Mouse (Mus musculus) midbrain, embryonic 16.5 days (tissue): ENCODE data around the gene Csf3. TPM values are rescaled to one million over a fixed set of nuclear protein-coding genes. Genes with fewer than 3 reads are reported as not detected.
"Not testable (repeated sequence)": the region's sequence is repeated elsewhere in the genome, so short reads cannot be mapped to it uniquely, and the experiment has no call there.

Experiments used
- ATAC-seq: fragments of 200-750 bp; cut with Nextera tagmentation; 2 replicates; pipeline ENCODE4 v1.8.0; 2017; ENCODE audit warnings: moderate TSS enrichment
- H3K27ac ChIP-seq: fragments of 300-500 bp; sonication (generic); 2 replicates; pipeline ENCODE4 v1.5.1; 2014; ENCODE audit warnings: mild to moderate bottlenecking, low read length, mixed read lengths
- H3K27me3 ChIP-seq: fragments of 300-500 bp; sonication (generic); 2 replicates; pipeline ENCODE4 v1.6.1; 2014; ENCODE audit warnings: low read depth, low read length, mixed read lengths; ENCODE audit not compliant: control insufficient read depth, insufficient read depth
- H3K36me3 ChIP-seq: fragments of 300-500 bp; sonication (generic); 2 replicates; pipeline ENCODE4 v1.6.1; 2014; ENCODE audit warnings: mild to moderate bottlenecking, low read length, moderate library complexity, mixed read lengths; ENCODE audit not compliant: control insufficient read depth, insufficient read depth
- H3K4me1 ChIP-seq: fragments of 300-500 bp; sonication (generic); 2 replicates; pipeline ENCODE4 v1.6.1; 2014; ENCODE audit warnings: mild to moderate bottlenecking, low read length, mixed read lengths; ENCODE audit not compliant: control insufficient read depth, insufficient read depth
- H3K4me2 ChIP-seq: fragments of 300-500 bp; sonication (generic); 2 replicates; pipeline ENCODE4 v1.6.1; 2014; ENCODE audit warnings: mild to moderate bottlenecking, low read length, mixed read lengths
- H3K4me3 ChIP-seq: fragments of 300-500 bp; sonication (generic); 2 replicates; pipeline ENCODE4 v1.5.1; 2014; ENCODE audit warnings: low read depth, mild to moderate bottlenecking, low read length, moderate library complexity, mixed read lengths
- H3K9ac ChIP-seq: fragments of 300-500 bp; sonication (generic); 2 replicates; pipeline ENCODE4 v1.6.1; 2014; ENCODE audit warnings: low read depth, low read length, mixed read lengths
- H3K9me3 ChIP-seq: fragments of 300-500 bp; sonication (generic); replicated peaks from 2 replicates; pipeline ENCODE4 v1.6.1; 2014; ENCODE audit warnings: mild to moderate bottlenecking, low read length, mixed read lengths; ENCODE audit not compliant: control insufficient read depth, poor library complexity, severe bottlenecking
- WGBS: fragments of 180-500 bp; shearing (Covaris S2); extraction: QIAGEN DNeasy Blood & Tissue Kit; methylation state at CpG from one replicate; pipeline ENCODE4 v1.1.7; 2014; 5-methylcytosine and 5-hydroxymethylcytosine counted together
- polyA plus RNA-seq: library from polyadenylated mRNA; unstranded; fragments of >200 nt; fragmentation: Nextera tagmentation; extraction: Ambion mirVana; gene quantifications from 2 replicates; pipeline ENCODE4 v1.2.1, GENCODE M21; 2015

Gene Csf3
- polyA plus RNA-seq, 1 experiment from 2014 or later: not detected

DNA sequence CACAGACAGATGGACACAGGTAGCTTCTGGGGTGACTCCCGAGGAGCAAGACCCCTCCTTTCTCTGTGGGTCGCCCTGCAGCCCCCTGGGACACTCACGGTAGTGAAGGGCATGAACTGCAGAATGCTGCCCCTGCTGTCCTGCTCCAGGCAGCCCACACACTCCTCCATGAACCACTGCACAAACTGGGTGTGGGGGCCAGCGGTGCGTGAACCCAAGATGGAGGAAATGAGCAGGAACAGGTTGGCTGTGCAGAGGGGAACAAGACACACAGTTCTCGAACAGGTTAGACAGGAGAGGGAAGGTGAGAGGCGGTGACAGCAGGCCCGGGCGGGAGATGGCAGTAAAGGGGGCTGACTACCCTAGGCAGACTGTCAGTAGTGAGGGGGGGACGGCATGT lies 4.0 kb downstream of the Csf3 start:
- Histone ChIP-seq H3K27ac (no peak overlapping the region), H3K4me1 (no peaks in the 10 kb centered on the region), H3K9ac (no peak overlapping the region), H3K4me2 (no peak overlapping the region), H3K27me3 (no peaks in the 10 kb centered on the region), H3K36me3 (peaks cover 26% of the 10 kb centered on the region), H3K4me3 (no peak overlapping the region), H3K9me3 (no peaks in the 10 kb centered on the region)
- no peak for ATAC-seq
- WGBS: 96% methylated on average over 10 of the region's 10 CpGs

DNA sequence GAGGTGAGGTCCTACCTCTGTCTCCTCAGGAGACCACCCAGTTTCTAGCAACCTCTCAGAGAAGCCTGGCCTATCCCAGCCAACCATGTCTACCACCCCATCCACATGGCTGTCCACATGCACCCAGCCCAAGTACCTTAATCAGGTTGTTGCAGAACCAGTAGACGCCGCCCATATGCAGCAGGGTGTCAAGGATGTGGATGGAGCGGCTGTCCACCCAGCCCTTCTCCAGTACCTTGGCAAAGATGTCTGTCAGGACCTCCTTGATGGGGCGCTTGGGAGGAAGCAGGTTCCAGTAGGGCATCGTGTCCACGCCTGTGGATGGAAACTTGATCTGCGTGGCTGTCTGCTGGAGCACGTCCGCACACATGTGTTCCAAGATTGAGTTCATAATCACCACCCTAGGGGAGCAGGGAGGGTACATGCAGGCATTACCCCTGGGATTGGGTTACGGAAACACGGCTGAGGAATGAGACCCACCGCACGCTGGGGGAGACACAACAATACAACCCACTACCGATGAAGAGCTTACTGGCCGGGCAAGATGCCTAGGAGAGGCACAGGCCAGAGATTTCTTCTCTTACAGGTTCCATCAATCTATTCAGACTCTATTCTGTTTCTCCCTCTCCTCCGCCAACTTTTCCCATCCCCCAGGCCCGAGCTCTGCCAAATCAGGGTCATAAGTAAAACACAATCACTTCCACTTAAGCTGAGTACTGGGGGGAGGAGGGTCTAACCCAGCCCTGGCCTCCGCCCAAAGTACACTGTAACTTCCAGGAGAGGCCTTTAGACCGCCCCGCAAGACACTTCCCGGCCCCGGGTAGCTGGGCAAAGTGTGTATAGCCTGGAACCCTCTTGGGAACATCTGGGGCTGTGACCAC lies 6.6 kb downstream of the Csf3 start:
- Histone ChIP-seq H3K4me2 (no peak overlapping the region), H3K9ac (no peak overlapping the region), H3K27me3 (no peaks in the 10 kb centered on the region), H3K36me3 (peaks cover 29% of the 10 kb centered on the region), H3K4me1 (no peaks in the 10 kb centered on the region), H3K27ac (no peak overlapping the region), H3K4me3 (no peak overlapping the region), H3K9me3 (no peaks in the 10 kb centered on the region)
- WGBS: 89% methylated on average over 22 of the region's 22 CpGs
- ATAC-seq: no peak

GRCm38 (mm10) chr11:98708282-98708956 lies 7.4 kb downstream of the Csf3 start:
- Histone ChIP-seq H3K27me3 (no peaks in the 10 kb centered on the region), H3K4me2 (no peak overlapping the region), H3K4me1 (no peaks in the 10 kb centered on the region), H3K4me3 (no peak overlapping the region), H3K9ac (no peak overlapping the region), H3K27ac (no peak overlapping the region), H3K9me3 (no peaks in the 10 kb centered on the region), H3K36me3 (peaks cover 34% of the 10 kb centered on the region)
- ATAC-seq: no peak
- WGBS: 91% methylated on average over 19 of the region's 19 CpGs

GRCm38 (mm10) chr11:98709001-98709741 lies 8.1 kb downstream of the Csf3 start:
- Histone ChIP-seq H3K9ac (no peak overlapping the region), H3K27me3 (no peaks in the 10 kb centered on the region), H3K4me2 (no peak overlapping the region), H3K36me3 (peaks cover 39% of the 10 kb centered on the region), H3K27ac (no peak overlapping the region), H3K9me3 (no peaks in the 10 kb centered on the region), H3K4me1 (no peaks in the 10 kb centered on the region), H3K4me3 (no peak overlapping the region)
- 86% methylated on average over 26 of the region's 26 CpGs for WGBS
- ATAC-seq: no peak

DNA sequence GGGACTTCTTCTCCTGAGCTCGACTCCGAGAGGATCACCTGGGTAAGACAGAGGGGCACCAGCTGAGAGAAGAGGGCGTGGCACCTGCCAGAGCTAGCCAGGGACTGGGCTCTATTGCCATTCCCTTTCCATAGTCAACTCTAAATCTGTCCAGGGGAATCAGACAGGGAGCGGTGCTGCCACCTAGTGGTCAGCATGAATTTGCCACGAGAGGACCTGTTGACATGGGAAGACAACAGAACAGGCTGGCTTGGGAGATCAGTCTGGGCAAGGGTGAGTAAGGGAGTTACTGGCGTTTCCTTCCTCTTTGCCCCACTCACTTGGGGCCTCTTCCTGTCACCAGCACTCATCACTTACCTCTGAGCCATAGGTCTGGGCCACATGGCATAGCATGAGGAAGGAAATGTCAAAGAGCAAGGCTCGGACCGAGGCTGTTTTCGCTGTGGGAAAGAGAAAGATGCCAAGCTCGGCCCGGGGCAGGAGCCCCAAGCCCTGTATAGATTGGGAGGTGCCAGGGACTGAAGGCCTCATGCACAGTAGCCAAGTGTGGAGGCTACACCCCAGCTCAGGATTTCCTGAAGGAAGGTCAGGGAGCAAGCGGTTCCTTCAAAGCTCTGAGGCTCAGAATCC lies 9.5 kb downstream of the Csf3 start:
- no peak overlapping the region for H3K4me3 ChIP-seq
- no peaks in the 10 kb centered on the region for H3K4me1 ChIP-seq
- peaks cover 38% of the 10 kb centered on the region for H3K36me3 ChIP-seq
- H3K9me3 ChIP-seq: no peaks in the 10 kb centered on the region
- 58% methylated on average over 12 of the region's 12 CpGs for WGBS
- no peaks in the 10 kb centered on the region for H3K27me3 ChIP-seq
- ATAC-seq: no peak
- no peak overlapping the region for H3K9ac ChIP-seq
- H3K4me2 ChIP-seq: no peak overlapping the region
- no peak overlapping the region for H3K27ac ChIP-seq

DNA sequence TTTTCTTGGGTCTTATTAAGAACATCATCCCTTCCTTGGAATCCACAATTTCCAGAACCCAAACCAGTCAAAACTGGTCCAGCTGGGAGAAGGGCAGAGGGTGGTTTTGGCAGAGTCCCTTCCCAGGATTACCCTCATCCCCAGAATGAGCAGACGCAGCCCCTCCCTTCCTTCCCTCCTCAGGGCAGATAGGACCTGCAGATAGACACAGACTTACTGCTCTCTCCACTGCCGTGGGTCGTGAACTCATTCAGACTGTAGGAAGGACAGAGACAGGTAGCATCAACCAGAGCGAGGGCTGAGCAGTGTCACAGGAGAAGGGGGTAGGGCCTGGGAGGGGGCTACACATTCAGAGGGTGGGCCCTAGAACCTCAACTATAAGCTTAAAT lies 10.0 kb downstream of the Csf3 start:
- no peak overlapping the region for H3K4me2 ChIP-seq
- H3K9me3 ChIP-seq: no peaks in the 10 kb centered on the region
- WGBS: 84% methylated on average over 4 of the region's 4 CpGs
- no peak overlapping the region for H3K27ac ChIP-seq
- H3K4me3 ChIP-seq: no peak overlapping the region
- ATAC-seq: no peak
- no peaks in the 10 kb centered on the region for H3K4me1 ChIP-seq
- H3K36me3 ChIP-seq: peaks cover 35% of the 10 kb centered on the region
- no peaks in the 10 kb centered on the region for H3K27me3 ChIP-seq
- no peak overlapping the region for H3K9ac ChIP-seq

GRCm38 (mm10) chr11:98712009-98712408 lies 10.9 kb downstream of the Csf3 start:
- H3K4me2 ChIP-seq, H3K27ac ChIP-seq, H3K27me3 ChIP-seq, ATAC-seq, H3K4me3 ChIP-seq, H3K4me1 ChIP-seq, H3K9ac ChIP-seq, H3K9me3 ChIP-seq: not testable (repeated sequence)
- 86% methylated on average over 5 of the region's 6 CpGs for WGBS
- peaks cover 31% of the 10 kb centered on the region for H3K36me3 ChIP-seq

GRCm38 (mm10) chr11:98713703-98714102 lies 12.6 kb downstream of the Csf3 start:
- H3K9ac ChIP-seq: no peak overlapping the region
- H3K9me3 ChIP-seq: no peaks in the 10 kb centered on the region
- H3K36me3 ChIP-seq: peaks cover 31% of the 10 kb centered on the region
- no peaks in the 10 kb centered on the region for H3K27me3 ChIP-seq
- no peak overlapping the region for H3K27ac ChIP-seq
- no peaks in the 10 kb centered on the region for H3K4me1 ChIP-seq
- ATAC-seq: no peak
- 86% methylated on average over 12 of the region's 12 CpGs for WGBS
- no peak overlapping the region for H3K4me2 ChIP-seq
- no peak overlapping the region for H3K4me3 ChIP-seq
